Mouse (Mus musculus) hindbrain, postnatal 0 days (tissue): ENCODE measurements at regions not wholly inside any gene's neighbourhood (a gene's known extent, or its start where the extent isn't known, plus 50 kb on each side); places are given as distances from the start of the nearest gene placed in this dataset.

ENCODE experiments used
- ATAC-seq: fragments of 200-750 bp; cut with Nextera tagmentation; 2 replicates; pipeline ENCODE4 v1.8.0; 2017; ENCODE audit warnings: mild to moderate bottlenecking, moderate TSS enrichment, moderate library complexity
- DNase-seq: peaks from one replicate; pipeline ENCODE4 v3.0.0-alpha.2; 2015; ENCODE audit warnings: low spot score
- H3K27ac ChIP-seq: fragments of 300-500 bp; sonication (generic); 2 replicates; pipeline ENCODE4 v1.5.1; 2014; ENCODE audit warnings: mild to moderate bottlenecking
- H3K27me3 ChIP-seq: fragments of 300-500 bp; sonication (generic); 2 replicates; pipeline ENCODE4 v1.6.1; 2014; ENCODE audit warnings: low read length, mixed read lengths; ENCODE audit not compliant: insufficient read depth
- H3K36me3 ChIP-seq: fragments of 300-500 bp; sonication (generic); 2 replicates; pipeline ENCODE4 v1.6.1; 2014; ENCODE audit warnings: low read length, mixed read lengths; ENCODE audit not compliant: insufficient read depth
- H3K4me1 ChIP-seq: fragments of 300-500 bp; sonication (generic); 2 replicates; pipeline ENCODE4 v1.6.1; 2014; ENCODE audit warnings: antibody characterized with exemption, low read length, mixed read lengths; ENCODE audit not compliant: insufficient read depth
- H3K4me2 ChIP-seq: fragments of 300-500 bp; sonication (generic); 2 replicates; pipeline ENCODE4 v1.6.1; 2014; ENCODE audit warnings: low read depth, mild to moderate bottlenecking, low read length, moderate library complexity, mixed read lengths
- H3K4me3 ChIP-seq: fragments of 300-500 bp; sonication (generic); 2 replicates; pipeline ENCODE4 v1.5.1; 2014; ENCODE audit warnings: low read length
- H3K9ac ChIP-seq: fragments of 300-500 bp; sonication (generic); replicated peaks from 2 replicates; pipeline ENCODE4 v1.6.1; 2014; ENCODE audit warnings: mild to moderate bottlenecking, low read length, moderate library complexity, mixed read lengths
- H3K9me3 ChIP-seq: fragments of 300-500 bp; sonication (generic); 2 replicates; pipeline ENCODE4 v1.6.1; 2016; ENCODE audit warnings: low read length, mixed read lengths
- CTCF ChIP-seq: IDR thresholded peaks from 2 replicates; pipeline ENCODE4 v1.5.1; 2016; ENCODE audit warnings: antibody characterized with exemption, control low read depth, low read depth
- WGBS: fragments of 180-500 bp; shearing (Covaris S2); extraction: QIAGEN DNeasy Blood & Tissue Kit; methylation state at CpG from one replicate; pipeline ENCODE4 v1.1.7; 2014; 5-methylcytosine and 5-hydroxymethylcytosine counted together

DNA sequence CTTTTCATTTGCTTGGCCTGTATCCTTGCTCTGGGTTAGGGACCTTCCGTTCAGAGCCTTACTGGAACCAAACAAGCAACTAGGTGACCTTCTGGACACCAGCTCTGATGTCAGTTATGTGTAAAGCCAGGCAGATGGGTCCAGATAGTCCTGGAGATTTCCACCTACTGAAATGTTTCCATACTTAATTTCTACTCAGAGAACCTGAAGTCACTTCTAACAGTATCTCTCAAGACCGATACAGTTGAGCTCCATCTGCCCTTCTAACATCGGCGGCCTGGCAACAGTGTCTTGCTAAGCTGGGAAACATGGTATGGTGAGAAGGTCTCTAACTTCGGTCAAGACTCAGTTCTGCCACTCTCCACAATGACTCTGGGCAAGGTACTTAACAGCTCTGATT is 189.7 kb upstream of the Rgma start:
- no peak overlapping the region for H3K4me3 ChIP-seq
- H3K36me3 ChIP-seq, result no peaks in the 10 kb centered on the region
- peaks cover 24% of the 10 kb centered on the region for H3K4me1 ChIP-seq
- 63% methylated on average over 5 of the region's 5 CpGs for WGBS
- no peak overlapping the region for H3K9ac ChIP-seq
- peak; percentile 11; the same call in 1 of the 2 replicates for ATAC-seq
- no peaks in the 10 kb centered on the region for H3K9me3 ChIP-seq
- H3K27ac ChIP-seq, result peak overlapping the region; percentile 82
- H3K4me2 ChIP-seq, result no peak overlapping the region
- no peaks in the 10 kb centered on the region for H3K27me3 ChIP-seq
- DNase-seq, result peak; percentile 34
- TF ChIP-seq CTCF, result no peak

DNA sequence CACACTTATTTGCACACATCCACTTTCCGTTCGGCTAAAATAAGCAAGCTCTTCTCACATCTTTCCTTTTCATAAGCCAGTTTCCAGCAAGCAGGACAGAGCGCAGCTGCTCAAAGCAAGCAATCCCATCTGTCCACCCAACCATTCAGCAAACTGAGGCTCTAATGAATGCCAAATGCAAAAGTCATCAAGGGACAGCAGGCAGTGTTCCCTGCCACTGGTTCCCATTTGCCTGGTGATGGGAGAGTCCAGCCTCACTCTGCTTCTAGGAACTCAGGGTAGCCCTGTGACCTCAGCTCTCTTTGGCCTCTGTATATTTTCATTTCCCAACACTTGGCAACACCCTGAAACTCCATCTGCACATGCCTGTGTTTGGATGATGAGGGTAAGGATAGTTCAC is 188.8 kb upstream of the Rgma start:
- 70% methylated on average over 3 of the region's 3 CpGs for WGBS
- no peak for TF ChIP-seq CTCF
- Histone ChIP-seq H3K4me2 (no peak overlapping the region), H3K27ac (peak overlapping the region; percentile 82), H3K36me3 (no peaks in the 10 kb centered on the region), H3K9me3 (no peaks in the 10 kb centered on the region), H3K9ac (no peak overlapping the region), H3K4me1 (peaks cover 24% of the 10 kb centered on the region), H3K27me3 (no peaks in the 10 kb centered on the region), H3K4me3 (no peak overlapping the region)
- DNase-seq (peak; percentile 19), ATAC-seq (no peak)

DNA sequence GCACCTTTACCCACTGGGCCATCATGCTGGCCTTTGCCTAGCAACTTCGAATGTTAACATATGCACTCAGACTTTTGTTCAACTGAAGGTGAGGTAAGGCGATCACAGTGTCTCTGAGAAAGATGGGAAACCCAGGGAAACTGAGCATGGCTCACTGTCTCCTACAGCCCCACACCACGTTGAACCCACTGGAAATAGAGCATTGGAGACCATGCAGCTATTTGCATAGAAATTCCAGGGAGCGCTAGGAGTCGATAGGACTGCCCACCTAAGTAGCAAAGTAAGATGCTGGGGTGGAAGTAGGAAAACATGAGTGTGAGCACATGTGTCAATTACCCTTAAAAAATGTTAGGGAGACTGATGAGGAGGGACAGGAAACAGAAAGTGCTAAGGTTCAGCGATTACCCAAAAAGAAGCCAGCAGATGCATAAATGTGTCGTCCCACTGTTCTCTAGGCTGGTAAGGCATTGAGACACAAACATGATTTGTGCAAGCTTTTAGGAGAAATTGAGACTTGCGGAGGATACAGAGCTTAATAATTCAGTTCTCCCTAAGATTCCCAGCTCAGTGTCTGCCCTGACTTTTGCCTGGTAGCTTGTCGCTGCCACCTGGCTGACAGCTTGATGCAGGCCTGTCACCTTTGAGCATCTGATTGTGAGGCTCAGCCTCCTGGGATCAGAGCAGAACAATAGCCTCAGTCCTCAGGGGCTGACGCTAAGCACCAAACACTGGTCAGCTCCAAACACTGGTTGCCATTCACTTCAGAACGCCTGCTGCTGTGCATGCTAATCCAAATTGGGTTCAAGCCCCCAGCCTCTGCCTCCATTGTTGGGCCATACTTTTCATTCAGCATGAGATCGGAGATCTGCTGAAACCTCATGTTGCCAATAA is 183.7 kb upstream of the Rgma start:
- no peaks in the 10 kb centered on the region for H3K36me3 ChIP-seq
- WGBS, result 26% methylated on average over 12 of the region's 12 CpGs
- no peaks in the 10 kb centered on the region for H3K27me3 ChIP-seq
- no peak overlapping the region for H3K9ac ChIP-seq
- TF ChIP-seq CTCF, result no peak
- peak; percentile 66 for DNase-seq
- no peak overlapping the region for H3K4me3 ChIP-seq
- peak; percentile 70 for ATAC-seq
- no peaks in the 10 kb centered on the region for H3K9me3 ChIP-seq
- H3K27ac ChIP-seq, result peak overlapping the region; percentile 57
- 0 out of 2 replicates have a peak, but pooled peaks cover 3% of the 10 kb centered on the region for H3K4me1 ChIP-seq
- H3K4me2 ChIP-seq, result no peak overlapping the region

- Histone ChIP-seq H3K27ac (peak overlapping the region; percentile 57; the same call in 1 of the 2 replicates), H3K27me3 (no peaks in the 10 kb centered on the region), H3K9ac (no peak overlapping the region), H3K4me2 (no peak overlapping the region), H3K4me3 (no peak overlapping the region), H3K9me3 (no peaks in the 10 kb centered on the region), H3K4me1 (peaks cover 9% of the 10 kb centered on the region; the same call in 1 of the 2 replicates), H3K36me3 (no peaks in the 10 kb centered on the region)
- 59% methylated on average over 7 of the region's 7 CpGs for WGBS
- no peak for ATAC-seq
- DNase-seq, result no peak
- TF ChIP-seq CTCF, result no peak
These were observed 182.5 kb upstream of the Rgma start for GRCm38 (mm10) chr7:73192839-73193238.

DNA sequence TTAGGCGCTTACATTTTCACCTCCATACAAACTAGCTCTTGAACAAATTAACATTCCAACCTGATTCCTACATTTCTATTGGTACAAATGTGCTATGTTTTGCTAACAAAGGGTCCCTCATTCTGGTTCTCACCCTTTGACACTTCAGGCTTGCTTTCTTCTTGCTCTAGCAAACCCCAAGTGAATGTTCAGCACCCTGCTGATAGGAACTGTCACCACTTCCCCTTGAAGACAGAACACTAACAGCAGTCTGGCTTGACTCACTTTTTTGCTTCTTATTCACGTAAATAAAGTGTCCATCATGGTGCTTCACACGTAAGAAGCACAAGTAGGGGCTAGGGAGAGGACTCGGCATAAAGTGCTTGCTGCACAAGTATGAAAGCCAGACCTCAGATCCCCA is 180.0 kb upstream of the Rgma start:
- WGBS, result 54% methylated on average over 4 of the region's 4 CpGs
- Histone ChIP-seq H3K4me3 (no peak overlapping the region), H3K27ac (peak overlapping the region; percentile 18; the same call in 1 of the 2 replicates), H3K36me3 (no peaks in the 10 kb centered on the region), H3K4me1 (peaks cover 9% of the 10 kb centered on the region; the same call in 1 of the 2 replicates), H3K9ac (no peak overlapping the region), H3K9me3 (no peaks in the 10 kb centered on the region), H3K27me3 (no peaks in the 10 kb centered on the region), H3K4me2 (no peak overlapping the region)
- DNase-seq (peak; percentile 1), ATAC-seq (no peak)
- TF ChIP-seq CTCF, result no peak

GRCm38 (mm10) chr7:73196851-73197531 is 178.3 kb upstream of the Rgma start:
- no peaks in the 10 kb centered on the region for H3K9me3 ChIP-seq
- WGBS, result 21% methylated on average over 12 of the region's 12 CpGs
- no peaks in the 10 kb centered on the region for H3K27me3 ChIP-seq
- DNase-seq (peak; percentile 85), ATAC-seq (peak; percentile 96)
- peaks cover 9% of the 10 kb centered on the region; the same call in 1 of the 2 replicates for H3K4me1 ChIP-seq
- H3K4me3 ChIP-seq, result no peak overlapping the region
- H3K9ac ChIP-seq, result no peak overlapping the region
- H3K27ac ChIP-seq, result peak overlapping the region; percentile 79
- TF ChIP-seq CTCF, result no peak
- H3K4me2 ChIP-seq, result no peak overlapping the region
- H3K36me3 ChIP-seq, result no peaks in the 10 kb centered on the region

DNA sequence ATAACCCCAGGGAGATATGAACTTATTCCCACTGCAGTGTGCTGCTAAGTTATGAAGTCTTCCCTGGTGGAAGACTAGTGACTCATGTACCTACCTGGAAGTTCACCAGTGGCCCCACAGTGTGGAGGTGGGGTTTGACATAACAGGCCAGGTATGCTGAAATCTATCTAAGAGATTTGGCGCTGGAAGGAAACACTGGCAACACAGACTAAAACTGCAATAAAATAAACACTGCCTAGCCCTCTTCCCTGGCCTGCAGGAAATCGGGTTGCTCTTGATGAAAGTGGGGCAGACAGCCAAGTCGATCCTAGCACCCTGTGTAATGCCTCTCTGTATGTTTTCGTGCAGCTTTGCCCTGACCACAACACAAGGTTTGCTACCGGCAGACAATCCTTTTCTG is 177.2 kb upstream of the Rgma start:
- ATAC-seq (no peak), DNase-seq (no peak)
- TF ChIP-seq CTCF, result no peak
- Histone ChIP-seq H3K4me1 (peaks cover 9% of the 10 kb centered on the region; the same call in 1 of the 2 replicates), H3K9ac (no peak overlapping the region), H3K27ac (peak overlapping the region; percentile 79), H3K9me3 (no peaks in the 10 kb centered on the region), H3K36me3 (no peaks in the 10 kb centered on the region), H3K27me3 (no peaks in the 10 kb centered on the region), H3K4me3 (no peak overlapping the region), H3K4me2 (no peak overlapping the region)
- 46% methylated on average over 5 of the region's 5 CpGs for WGBS
